Mouse (Mus musculus) erythroblast, embryonic 14.5 days (primary cell): ENCODE measurements around the gene Crtc3.

Source experiments
- GATA1 ChIP-seq: IDR thresholded peaks from 2 replicates; pipeline ENCODE4 v1.6.1; 2012; ENCODE audit warnings: low read length, inconsistent platforms, mixed read lengths
- TAL1 ChIP-seq: IDR thresholded peaks from 3 replicates; pipeline ENCODE4 v1.6.1; 2012; ENCODE audit warnings: low read length, inconsistent platforms, mixed read lengths

- TF ChIP-seq GATA1 (no peak), TAL1 (no peak)
Measured at GRCm38 (mm10) chr7:80567982-80568381, 120.7 kb downstream of the Crtc3 start.
